Comparison of ENCODE assay signal across 8 mouse cellular contexts in genomic region chr4:132329835-132330354, GRCm38 (mm10). TPM values are rescaled to one million over a fixed set of nuclear protein-coding genes. Genes with fewer than 3 reads are reported as not detected.
A peak's percentile ranks its signal among the peaks of the same experiment; 100 is the strongest.
DNase-seq lines count a peak whose midpoint lies in the region; ATAC-seq and TF ChIP-seq lines count a peak whose summit lies in the region.

No protein-coding gene starts in this region.

- no peak for DNase-seq in kidney, adult 2 months
- no peak for DNase-seq in kidney, adult 9 months
- DNase-seq in brain, adult 2 months (ENCODE audit: low read depth, low spot score): peak; percentile 26
- DNase-seq in midbrain, embryonic 14.5 days: no peak
- no peak for DNase-seq in thymus, postnatal 36 days
- no peak for DNase-seq in gastrocnemius, postnatal 4 days (ENCODE audit: low spot score in 2 of 2)
- DNase-seq in thymus, postnatal 10 days (ENCODE audit: low spot score in 2 of 2): no peak

- ATAC-seq in hindbrain, embryonic 16.5 days: no peak
- ATAC-seq in midbrain, embryonic 14.5 days (ENCODE audit: low FRiP score, low TSS enrichment): no peak; the same call in 1 of the 2 replicates

- no peaks in the 10 kb centered on the region; the same call in 1 of the 2 replicates for H3K36me3 ChIP-seq in kidney, adult 2 months (ENCODE audit: control insufficient read depth, insufficient read depth, low read length)
- peaks cover 9% of the 10 kb centered on the region; the same call in 1 of the 2 replicates for H3K36me3 ChIP-seq in hindbrain, embryonic 16.5 days (ENCODE audit: control insufficient read depth, insufficient read depth, low read length)
- H3K36me3 ChIP-seq in midbrain, embryonic 14.5 days (ENCODE audit: control insufficient read depth, insufficient read depth, low read length): peaks cover 39% of the 10 kb centered on the region

- peak overlapping the region; percentile 92 for H3K4me3 ChIP-seq in kidney, adult 2 months (ENCODE audit: insufficient read depth, low read depth, low read length)
- H3K4me3 ChIP-seq in hindbrain, embryonic 16.5 days (ENCODE audit: low read length): peak overlapping the region; percentile 88
- peak overlapping the region; percentile 75 for H3K4me3 ChIP-seq in midbrain, embryonic 14.5 days (replicated peaks; ENCODE audit: low read depth, low read length)

- peak overlapping the region; percentile 96 for H3K9ac ChIP-seq in hindbrain, embryonic 16.5 days (ENCODE audit: low read depth, low read length)
- H3K9ac ChIP-seq in midbrain, embryonic 14.5 days (replicated peaks; ENCODE audit: low read length): peak overlapping the region; percentile 77

- H3K27ac ChIP-seq in kidney, adult 2 months (ENCODE audit: insufficient read depth, low read depth, low read length): peak overlapping the region; percentile 79
- peak overlapping the region; percentile 86 for H3K27ac ChIP-seq in hindbrain, embryonic 16.5 days (ENCODE audit: low read depth, low read length)
- H3K27ac ChIP-seq in midbrain, embryonic 14.5 days (replicated peaks; ENCODE audit: low read depth, low read length): peak overlapping the region; percentile 78; the same call in 1 of the 2 replicates

- WGBS in kidney, adult 2 months: 9% methylated on average over 10 of the region's 10 CpGs
- WGBS in hindbrain, embryonic 16.5 days: 10% methylated on average over 10 of the region's 10 CpGs
- WGBS in midbrain, embryonic 14.5 days: 9% methylated on average over 10 of the region's 10 CpGs

- TF ChIP-seq POLR2A in kidney, adult 2 months (IDR thresholded peaks at IDR 0.05; ENCODE audit: low read depth, low read length): no peak

- H3K9me3 ChIP-seq in hindbrain, embryonic 16.5 days (ENCODE audit: control insufficient read depth, low read length): no peaks in the 10 kb centered on the region
- H3K9me3 ChIP-seq in midbrain, embryonic 14.5 days (ENCODE audit: control insufficient read depth, low read length): no peaks in the 10 kb centered on the region

- peaks cover 12% of the 10 kb centered on the region; the same call in 1 of the 2 replicates for H3K4me1 ChIP-seq in kidney, adult 2 months (ENCODE audit: control insufficient read depth, insufficient read depth, low read length)
- peaks cover 16% of the 10 kb centered on the region for H3K4me1 ChIP-seq in hindbrain, embryonic 16.5 days (ENCODE audit: control insufficient read depth, insufficient read depth, low read depth, low read length)
- peaks cover 11% of the 10 kb centered on the region for H3K4me1 ChIP-seq in midbrain, embryonic 14.5 days (ENCODE audit: control insufficient read depth, insufficient read depth, low read length)

- TF ChIP-seq CTCF in kidney, adult 2 months (conservative IDR thresholded peaks at IDR 0.05; ENCODE audit: insufficient read depth, insufficient read length, low read depth, low read length): no peak

- no peaks in the 10 kb centered on the region for H3K27me3 ChIP-seq in kidney, adult 2 months (replicated peaks; ENCODE audit: control insufficient read depth, insufficient read depth, low read length)
- no peaks in the 10 kb centered on the region for H3K27me3 ChIP-seq in hindbrain, embryonic 16.5 days (replicated peaks; ENCODE audit: control insufficient read depth, insufficient read depth, low read length)
- no peaks in the 10 kb centered on the region for H3K27me3 ChIP-seq in midbrain, embryonic 14.5 days (ENCODE audit: control insufficient read depth, insufficient read depth, low read length)

- peak overlapping the region; percentile 82 for H3K4me2 ChIP-seq in hindbrain, embryonic 16.5 days (ENCODE audit: low read length)
- H3K4me2 ChIP-seq in midbrain, embryonic 14.5 days (ENCODE audit: low read length): peak overlapping the region; percentile 77

RNA-seq across cellular contexts. Expression of gene Trnau1ap, which starts 0.6 kb away (rescaled TPM):
- 24.4 and 30.2 TPM in 2 replicates for polyA plus RNA-seq in kidney, adult 2 months (2012; rRNA removed)
- polyA plus RNA-seq in hindbrain, embryonic 16.5 days (2015; fragmentation: Nextera tagmentation; extraction: Ambion mirVana): 75.2 and 77.9 TPM in 2 replicates
- 82.2 and 84.0 TPM in 2 replicates for polyA plus RNA-seq in midbrain, embryonic 14.5 days (2014; fragmentation: Nextera tagmentation; extraction: Ambion mirVana)
- 10 to 100 TPM; 25.0 to 26.6 TPM for total RNA-seq in gastrocnemius, postnatal 4 days (2021)

RNA-seq across cellular contexts. Expression of gene Rcc1, which starts 23.5 kb away (rescaled TPM):
- 9.4 and 10.1 TPM in 2 replicates for polyA plus RNA-seq in kidney, adult 2 months (2012; rRNA removed)
- 31.5 and 35.2 TPM in 2 replicates for polyA plus RNA-seq in hindbrain, embryonic 16.5 days (2015; fragmentation: Nextera tagmentation; extraction: Ambion mirVana)
- polyA plus RNA-seq in midbrain, embryonic 14.5 days (2014; fragmentation: Nextera tagmentation; extraction: Ambion mirVana): 26.4 and 28.6 TPM in 2 replicates
- total RNA-seq in gastrocnemius, postnatal 4 days (2021): 10 to 100 TPM; 25.3 to 27.7 TPM

RNA-seq across cellular contexts. Expression of gene Rab42, which starts 26.7 kb away (rescaled TPM):
- polyA plus RNA-seq in kidney, adult 2 months (2012; rRNA removed): 7.2 and 8.9 TPM in 2 replicates
- 3.9 and 4.8 TPM in 2 replicates for polyA plus RNA-seq in hindbrain, embryonic 16.5 days (2015; fragmentation: Nextera tagmentation; extraction: Ambion mirVana)
- polyA plus RNA-seq in midbrain, embryonic 14.5 days (2014; fragmentation: Nextera tagmentation; extraction: Ambion mirVana): 1.3 TPM in 2 replicates
- 1 to 10 TPM; 1.0 to 1.3 TPM for total RNA-seq in gastrocnemius, postnatal 4 days (2021)

RNA-seq across cellular contexts. Expression of gene Taf12, which starts 55.7 kb away (rescaled TPM):
- polyA plus RNA-seq in kidney, adult 2 months (2012; rRNA removed): 12.2 and 15.0 TPM in 2 replicates
- 37.5 and 40.3 TPM in 2 replicates for polyA plus RNA-seq in hindbrain, embryonic 16.5 days (2015; fragmentation: Nextera tagmentation; extraction: Ambion mirVana)
- 45.7 and 50.6 TPM in 2 replicates for polyA plus RNA-seq in midbrain, embryonic 14.5 days (2014; fragmentation: Nextera tagmentation; extraction: Ambion mirVana)
- total RNA-seq in gastrocnemius, postnatal 4 days (2021): 10 to 100 TPM; 26.6 to 29.2 TPM
